Mouse (Mus musculus): ENCODE data around the gene Pald1. TPM values are rescaled to one million over a fixed set of nuclear protein-coding genes. Genes with fewer than 3 reads are reported as not detected.

Gene Pald1
- polyA plus RNA-seq, 1 experiment from 2014 or later: 22.9 TPM

DNA sequence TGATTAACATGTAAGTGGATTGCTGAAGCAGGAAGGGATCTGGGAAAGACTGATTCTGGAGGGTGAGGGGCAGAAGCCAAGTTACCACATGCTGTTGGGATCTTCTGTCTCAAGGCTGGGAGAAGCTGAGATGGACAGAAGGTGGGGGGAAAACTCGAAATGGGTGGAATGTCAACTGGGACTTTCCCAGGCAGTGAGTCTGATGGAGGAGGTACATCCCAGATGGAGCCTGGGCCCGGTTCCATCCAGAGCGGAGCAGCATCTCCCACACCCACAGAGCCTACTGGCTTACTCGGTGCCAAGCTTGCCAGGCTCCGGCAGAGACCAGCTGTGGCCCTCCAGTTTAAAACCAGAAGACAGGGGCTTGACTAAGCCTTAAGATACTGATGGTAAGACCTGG lies 52.3 kb downstream of the Pald1 start:
- Histone ChIP-seq H3K27me3 (ENCODE audit: control insufficient read depth, insufficient read depth, low read length) (no peaks in the 10 kb centered on the region), H3K4me1 (replicated peaks; ENCODE audit: control insufficient read depth, insufficient read depth, low read length) (0 out of 2 replicates have a peak, but pooled peaks cover 2% of the 10 kb centered on the region), H3K36me3 (ENCODE audit: control insufficient read depth, insufficient read depth, low read length) (no peaks in the 10 kb centered on the region), H3K27ac (ENCODE audit: low read depth, low read length) (no peak overlapping the region), H3K9ac (ENCODE audit: low read length) (no peak overlapping the region), H3K4me2 (ENCODE audit: low read depth, low read length, severe bottlenecking) (no peak overlapping the region), H3K9me3 (ENCODE audit: control insufficient read depth, low read length) (no peaks in the 10 kb centered on the region), H3K4me3 (ENCODE audit: low read depth, low read length) (no peak overlapping the region)
- WGBS: 89% methylated on average over 5 of the region's 5 CpGs
- no peak for ATAC-seq (replicated peaks; ENCODE audit: low FRiP score)
- DNase-seq (ENCODE audit: low spot score): no peak

DNA sequence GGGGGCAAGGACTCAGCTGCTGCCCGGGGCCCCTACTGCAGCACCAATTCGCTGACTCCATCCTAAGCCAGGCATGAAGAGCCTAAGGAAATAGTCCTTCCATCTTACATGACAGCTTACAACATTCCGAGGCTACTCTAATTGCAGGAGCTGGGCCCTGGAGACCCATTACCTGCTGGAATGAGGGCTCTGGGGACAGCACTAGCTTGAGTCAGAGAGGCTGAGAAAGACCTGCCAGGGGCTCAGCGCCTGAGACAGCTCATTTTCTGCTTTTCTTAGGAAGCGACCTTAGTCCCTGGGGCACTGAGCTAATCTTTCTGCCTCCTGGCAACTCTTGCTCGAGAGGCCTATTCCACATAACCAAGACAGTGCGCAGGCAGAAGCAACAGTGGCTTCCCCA lies 54.4 kb downstream of the Pald1 start:
- Histone ChIP-seq H3K36me3 (ENCODE audit: control insufficient read depth, insufficient read depth, low read length) (no peaks in the 10 kb centered on the region), H3K9ac (ENCODE audit: low read length) (no peak overlapping the region), H3K27me3 (ENCODE audit: control insufficient read depth, insufficient read depth, low read length) (no peaks in the 10 kb centered on the region), H3K9me3 (ENCODE audit: control insufficient read depth, low read length) (no peaks in the 10 kb centered on the region), H3K4me1 (replicated peaks; ENCODE audit: control insufficient read depth, insufficient read depth, low read length) (0 out of 2 replicates have a peak, but pooled peaks cover 4% of the 10 kb centered on the region), H3K4me2 (ENCODE audit: low read depth, low read length, severe bottlenecking) (no peak overlapping the region), H3K27ac (ENCODE audit: low read depth, low read length) (no peak overlapping the region), H3K4me3 (ENCODE audit: low read depth, low read length) (no peak overlapping the region)
- DNase-seq (ENCODE audit: low spot score) (no peak), ATAC-seq (replicated peaks; ENCODE audit: low FRiP score) (no peak)
- 58% methylated on average over 7 of the region's 7 CpGs for WGBS

DNA sequence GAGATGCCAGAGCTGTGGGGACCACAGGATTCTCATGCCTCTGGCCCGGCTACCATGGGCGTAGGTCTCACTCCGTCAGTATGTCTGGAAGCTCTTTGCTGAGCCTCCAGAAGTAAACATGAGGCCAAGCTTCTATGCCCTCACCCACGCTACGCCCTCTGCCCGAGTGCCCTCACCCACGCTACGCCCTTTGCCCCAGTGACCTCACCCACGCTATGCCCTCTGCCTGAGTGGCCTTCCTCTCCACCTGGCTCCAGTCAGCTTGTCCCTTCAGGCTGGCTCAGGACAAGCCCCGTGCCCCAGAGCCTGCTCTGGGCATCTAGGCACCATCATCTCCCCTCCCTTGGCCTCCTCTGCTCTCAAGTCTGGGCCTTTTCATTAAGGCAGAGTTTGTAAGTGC lies 55.8 kb downstream of the Pald1 start:
- Histone ChIP-seq H3K9ac (ENCODE audit: low read length) (no peak overlapping the region), H3K27ac (ENCODE audit: low read depth, low read length) (no peak overlapping the region)
- 88% methylated on average over 10 of the region's 10 CpGs for WGBS

DNA sequence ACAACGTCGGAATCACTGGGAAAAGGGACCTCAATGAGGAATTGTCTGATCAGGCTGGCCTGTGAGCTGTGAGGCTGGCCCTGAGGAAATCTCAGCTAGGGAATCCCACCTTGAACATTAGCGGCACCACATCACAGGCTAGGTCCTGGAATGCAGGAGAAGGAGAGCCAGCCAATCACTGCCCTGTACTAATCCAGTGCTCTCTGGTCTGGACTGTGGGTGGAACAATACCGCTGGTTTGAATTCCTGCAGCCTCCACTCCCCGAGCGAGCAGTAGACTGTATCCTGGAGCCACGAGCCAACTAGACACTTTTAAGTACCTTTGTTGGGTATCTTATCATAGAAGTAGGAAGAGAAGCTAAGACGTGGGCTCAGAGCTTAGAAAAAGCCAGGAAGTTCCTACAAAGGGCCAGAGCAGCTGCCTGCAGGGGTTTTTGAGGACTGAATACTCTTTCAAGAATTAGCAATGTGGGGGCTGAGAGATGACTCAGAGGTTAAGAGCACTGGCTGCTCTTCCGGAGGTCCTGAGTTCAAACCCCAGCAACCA lies 57.5 kb downstream of the Pald1 start:
- no peak for ATAC-seq (replicated peaks; ENCODE audit: low FRiP score)
- Histone ChIP-seq H3K4me2 (ENCODE audit: low read depth, low read length, severe bottlenecking) (no peak overlapping the region), H3K27ac (ENCODE audit: low read depth, low read length) (no peak overlapping the region), H3K4me1 (replicated peaks; ENCODE audit: control insufficient read depth, insufficient read depth, low read length) (0 out of 2 replicates have a peak, but pooled peaks cover 4% of the 10 kb centered on the region), H3K36me3 (ENCODE audit: control insufficient read depth, insufficient read depth, low read length) (no peaks in the 10 kb centered on the region), H3K9me3 (ENCODE audit: control insufficient read depth, low read length) (no peaks in the 10 kb centered on the region), H3K9ac (ENCODE audit: low read length) (no peak overlapping the region), H3K27me3 (ENCODE audit: control insufficient read depth, insufficient read depth, low read length) (no peaks in the 10 kb centered on the region), H3K4me3 (ENCODE audit: low read depth, low read length) (no peak overlapping the region)
- WGBS: 36% methylated on average over 9 of the region's 9 CpGs
- DNase-seq (ENCODE audit: low spot score): no peak

More for the DNA sequence above, 55.8 kb downstream of the Pald1 start:
- no peaks in the 10 kb centered on the region for H3K36me3 ChIP-seq (ENCODE audit: control insufficient read depth, insufficient read depth, low read length)
- H3K4me3 ChIP-seq (ENCODE audit: low read depth, low read length): no peak overlapping the region
- DNase-seq (ENCODE audit: low spot score) (no peak), ATAC-seq (replicated peaks; ENCODE audit: low FRiP score) (no peak)
- H3K27me3 ChIP-seq (ENCODE audit: control insufficient read depth, insufficient read depth, low read length): no peaks in the 10 kb centered on the region
- H3K4me1 ChIP-seq (replicated peaks; ENCODE audit: control insufficient read depth, insufficient read depth, low read length): 0 out of 2 replicates have a peak, but pooled peaks cover 4% of the 10 kb centered on the region
- no peaks in the 10 kb centered on the region for H3K9me3 ChIP-seq (ENCODE audit: control insufficient read depth, low read length)
- no peak overlapping the region for H3K4me2 ChIP-seq (ENCODE audit: low read depth, low read length, severe bottlenecking)

DNA sequence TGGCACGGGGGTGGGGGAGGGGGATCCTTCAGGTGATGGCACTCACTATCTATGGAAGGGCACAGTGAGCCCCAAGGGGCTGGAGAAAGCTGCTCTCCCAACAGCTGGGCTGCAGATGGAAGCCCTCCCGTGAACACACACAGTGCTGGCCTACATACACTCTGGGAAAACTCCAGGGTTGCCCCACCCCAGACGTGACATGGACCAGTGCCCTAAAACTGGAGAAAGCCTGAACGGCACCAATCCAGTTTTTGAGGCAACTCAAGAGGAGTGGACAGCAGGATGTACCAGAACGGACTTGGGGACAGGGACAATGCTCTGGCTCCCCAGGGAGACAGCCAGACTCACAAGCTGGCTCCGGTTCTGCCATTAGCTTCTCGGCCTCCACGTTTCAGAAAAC lies 58.6 kb downstream of the Pald1 start:
- no peaks in the 10 kb centered on the region for H3K9me3 ChIP-seq (ENCODE audit: control insufficient read depth, low read length)
- H3K4me1 ChIP-seq (replicated peaks; ENCODE audit: control insufficient read depth, insufficient read depth, low read length): 0 out of 2 replicates have a peak, but pooled peaks cover 4% of the 10 kb centered on the region
- no peak overlapping the region for H3K27ac ChIP-seq (ENCODE audit: low read depth, low read length)
- DNase-seq (ENCODE audit: low spot score): no peak
- H3K36me3 ChIP-seq (ENCODE audit: control insufficient read depth, insufficient read depth, low read length): no peaks in the 10 kb centered on the region
- H3K27me3 ChIP-seq (ENCODE audit: control insufficient read depth, insufficient read depth, low read length): no peaks in the 10 kb centered on the region
- WGBS: 78% methylated on average over 8 of the region's 8 CpGs
- no peak overlapping the region for H3K4me3 ChIP-seq (ENCODE audit: low read depth, low read length)
- H3K4me2 ChIP-seq (ENCODE audit: low read depth, low read length, severe bottlenecking): no peak overlapping the region
- no peak overlapping the region for H3K9ac ChIP-seq (ENCODE audit: low read length)
- ATAC-seq (replicated peaks; ENCODE audit: low FRiP score): no peak

DNA sequence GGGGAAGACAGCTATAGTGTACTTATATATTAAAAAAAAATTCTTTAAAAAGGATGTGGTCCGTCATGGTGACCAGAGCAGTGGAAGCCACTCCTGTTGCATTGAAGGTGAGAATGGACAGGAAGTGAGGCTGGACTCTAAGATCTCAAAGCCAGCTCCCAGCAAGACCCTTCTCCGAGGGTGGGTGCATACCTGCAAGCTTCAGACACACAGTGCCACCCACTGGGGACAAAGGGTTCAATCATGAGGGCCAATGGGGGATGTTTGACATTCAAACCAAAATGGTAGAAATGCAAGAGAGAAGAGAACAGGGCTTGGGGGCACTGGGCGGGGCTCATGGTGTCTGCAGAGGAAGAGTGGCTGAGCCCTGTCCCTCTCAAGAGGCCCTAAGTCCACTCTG lies 64.8 kb downstream of the Pald1 start:
- no peaks in the 10 kb centered on the region for H3K36me3 ChIP-seq (ENCODE audit: control insufficient read depth, insufficient read depth, low read length)
- ATAC-seq (replicated peaks; ENCODE audit: low FRiP score): no peak
- H3K4me1 ChIP-seq (replicated peaks; ENCODE audit: control insufficient read depth, insufficient read depth, low read length): 0 out of 2 replicates have a peak, but pooled peaks cover 3% of the 10 kb centered on the region
- no peaks in the 10 kb centered on the region; the same call in 1 of the 2 replicates for H3K27me3 ChIP-seq (ENCODE audit: control insufficient read depth, insufficient read depth, low read length)
- no peak for DNase-seq (ENCODE audit: low spot score)
- no peak overlapping the region for H3K27ac ChIP-seq (ENCODE audit: low read depth, low read length)
- H3K9me3 ChIP-seq (ENCODE audit: control insufficient read depth, low read length): no peaks in the 10 kb centered on the region
- 93% methylated on average over 3 of the region's 3 CpGs for WGBS
- H3K4me3 ChIP-seq (ENCODE audit: low read depth, low read length): no peak overlapping the region
- no peak overlapping the region for H3K4me2 ChIP-seq (ENCODE audit: low read depth, low read length, severe bottlenecking)
- H3K9ac ChIP-seq (ENCODE audit: low read length): no peak overlapping the region

DNA sequence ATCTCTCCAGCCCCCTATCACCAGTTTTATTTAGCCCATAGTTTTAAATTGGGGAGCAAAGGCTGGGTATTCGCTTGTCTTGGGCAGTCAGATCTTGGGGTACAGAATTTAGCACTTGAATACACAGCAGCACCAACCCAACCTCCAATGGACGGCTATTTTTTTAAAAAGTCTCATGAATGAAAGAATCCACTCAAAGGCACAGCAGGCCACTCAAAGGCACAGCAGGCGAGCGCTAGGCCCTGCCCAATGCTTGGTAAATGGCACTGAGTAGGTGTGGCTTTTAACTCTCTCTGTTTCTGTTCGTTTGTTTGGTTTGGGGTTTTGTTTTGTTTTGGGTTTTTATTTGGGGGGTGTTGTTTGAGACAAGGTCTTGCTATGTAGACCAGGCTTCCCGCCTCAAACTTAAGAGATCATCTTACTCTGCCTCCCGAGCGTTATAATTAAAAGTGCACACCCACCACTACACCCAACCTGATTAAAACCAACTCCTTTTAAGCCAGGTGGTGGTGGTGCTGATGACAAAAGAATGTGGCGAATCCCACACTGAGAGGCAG lies 67.9 kb downstream of the Pald1 start:
- no peaks in the 10 kb centered on the region for H3K36me3 ChIP-seq (ENCODE audit: control insufficient read depth, insufficient read depth, low read length)
- H3K9ac ChIP-seq (ENCODE audit: low read length): no peak overlapping the region
- ATAC-seq (replicated peaks; ENCODE audit: low FRiP score) (no peak), DNase-seq (ENCODE audit: low spot score) (no peak)
- 0 out of 2 replicates have a peak, but pooled peaks cover 3% of the 10 kb centered on the region for H3K4me1 ChIP-seq (replicated peaks; ENCODE audit: control insufficient read depth, insufficient read depth, low read length)
- H3K27me3 ChIP-seq (ENCODE audit: control insufficient read depth, insufficient read depth, low read length): no peaks in the 10 kb centered on the region; the same call in 1 of the 2 replicates
- no peak overlapping the region for H3K4me2 ChIP-seq (ENCODE audit: low read depth, low read length, severe bottlenecking)
- no peak overlapping the region for H3K27ac ChIP-seq (ENCODE audit: low read depth, low read length)
- H3K9me3 ChIP-seq (ENCODE audit: control insufficient read depth, low read length): no peaks in the 10 kb centered on the region
- H3K4me3 ChIP-seq (ENCODE audit: low read depth, low read length): no peak overlapping the region
- 10% methylated on average over 9 of the region's 9 CpGs for WGBS

DNA sequence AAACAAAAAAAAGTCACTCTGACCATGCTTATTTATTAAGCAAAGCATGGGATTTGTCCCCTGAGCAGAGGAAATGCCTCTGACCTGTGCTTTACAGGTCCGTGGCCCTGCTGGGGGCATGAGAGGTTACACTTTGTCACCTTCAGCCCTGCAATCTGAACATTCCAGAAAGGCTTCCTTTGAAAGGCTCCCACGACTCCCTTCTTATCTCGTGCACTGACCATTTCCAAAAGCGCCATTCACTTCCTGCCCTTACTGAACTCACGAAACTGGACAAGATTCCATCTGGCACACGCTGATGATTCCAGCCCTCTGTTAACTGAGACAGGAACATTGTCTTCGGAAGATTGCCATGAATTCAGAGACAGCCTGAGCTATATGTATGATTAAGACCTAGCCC lies 69.6 kb downstream of the Pald1 start:
- Histone ChIP-seq H3K4me2 (ENCODE audit: low read depth, low read length, severe bottlenecking) (no peak overlapping the region), H3K4me1 (replicated peaks; ENCODE audit: control insufficient read depth, insufficient read depth, low read length) (0 out of 2 replicates have a peak, but pooled peaks cover 3% of the 10 kb centered on the region), H3K36me3 (ENCODE audit: control insufficient read depth, insufficient read depth, low read length) (no peaks in the 10 kb centered on the region), H3K27me3 (ENCODE audit: control insufficient read depth, insufficient read depth, low read length) (no peaks in the 10 kb centered on the region; the same call in 1 of the 2 replicates), H3K9ac (ENCODE audit: low read length) (no peak overlapping the region), H3K4me3 (ENCODE audit: low read depth, low read length) (no peak overlapping the region), H3K27ac (ENCODE audit: low read depth, low read length) (no peak overlapping the region), H3K9me3 (ENCODE audit: control insufficient read depth, low read length) (no peaks in the 10 kb centered on the region)
- ATAC-seq (replicated peaks; ENCODE audit: low FRiP score): no peak
- DNase-seq (ENCODE audit: low spot score): peak; percentile 14
- 79% methylated on average over 7 of the region's 7 CpGs for WGBS

DNA sequence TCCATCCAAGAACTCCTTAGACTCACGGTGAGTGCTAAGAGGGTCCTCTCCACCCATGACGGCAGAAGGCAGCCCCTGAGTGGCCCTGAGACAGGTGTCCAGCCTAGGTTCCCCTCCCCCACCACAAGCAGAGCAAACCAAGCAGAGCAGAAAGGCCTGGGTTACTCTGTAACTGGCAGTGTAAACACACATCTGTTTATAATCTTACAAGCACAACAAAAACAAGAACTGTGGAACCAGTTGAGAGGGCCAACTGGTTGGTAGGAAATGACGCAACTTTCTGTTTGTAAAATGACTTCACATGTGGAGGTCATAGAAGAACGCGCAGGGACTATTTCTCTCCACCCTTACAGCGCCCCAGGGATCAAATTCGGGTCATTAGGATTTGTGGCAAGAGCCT lies 70.6 kb downstream of the Pald1 start:
- Histone ChIP-seq H3K27ac (ENCODE audit: low read depth, low read length) (no peak overlapping the region), H3K9me3 (ENCODE audit: control insufficient read depth, low read length) (no peaks in the 10 kb centered on the region), H3K4me2 (ENCODE audit: low read depth, low read length, severe bottlenecking) (no peak overlapping the region), H3K4me1 (replicated peaks; ENCODE audit: control insufficient read depth, insufficient read depth, low read length) (0 out of 2 replicates have a peak, but pooled peaks cover 3% of the 10 kb centered on the region), H3K9ac (ENCODE audit: low read length) (no peak overlapping the region), H3K36me3 (ENCODE audit: control insufficient read depth, insufficient read depth, low read length) (no peaks in the 10 kb centered on the region), H3K4me3 (ENCODE audit: low read depth, low read length) (no peak overlapping the region), H3K27me3 (ENCODE audit: control insufficient read depth, insufficient read depth, low read length) (no peaks in the 10 kb centered on the region; the same call in 1 of the 2 replicates)
- DNase-seq (ENCODE audit: low spot score) (peak; percentile 21), ATAC-seq (replicated peaks; ENCODE audit: low FRiP score) (no peak)
- WGBS: 72% methylated on average over 7 of the region's 7 CpGs

Measured in forebrain, embryonic 11.5 days (tissue).